In genomic region chr7:78577462-78578110, GRCm38 (mm10) we compare ENCODE assay signal across 8 mouse cellular contexts.
A peak's percentile ranks its signal among the peaks of the same experiment; 100 is the strongest.
DNase-seq lines count a peak whose midpoint lies in the region; ATAC-seq and TF ChIP-seq lines count a peak whose summit lies in the region.

No protein-coding gene starts in this region.

- no peaks in the 10 kb centered on the region for H3K9me3 ChIP-seq in hindbrain, embryonic 13.5 days
- H3K9me3 ChIP-seq in midbrain, embryonic 13.5 days = no peaks in the 10 kb centered on the region

- no peak overlapping the region for H3K9ac ChIP-seq in heart, adult 2 months (ENCODE audit: low read depth, low read length)
- peak overlapping the region; percentile 81 for H3K9ac ChIP-seq in hindbrain, embryonic 13.5 days
- H3K9ac ChIP-seq in midbrain, embryonic 13.5 days (replicated peaks) = peak overlapping the region; percentile 81

- H3K4me3 ChIP-seq in heart, adult 2 months = peak overlapping the region; percentile 40
- H3K4me3 ChIP-seq in hindbrain, embryonic 13.5 days = peak overlapping the region; percentile 76
- peak overlapping the region; percentile 74 for H3K4me3 ChIP-seq in midbrain, embryonic 13.5 days (replicated peaks)

- H3K4me1 ChIP-seq in heart, adult 2 months (ENCODE audit: control insufficient read depth, insufficient read depth, low read length) = no peaks in the 10 kb centered on the region
- H3K4me1 ChIP-seq in hindbrain, embryonic 13.5 days (replicated peaks) = peaks cover 56% of the 10 kb centered on the region
- H3K4me1 ChIP-seq in midbrain, embryonic 13.5 days (replicated peaks) = peaks cover 46% of the 10 kb centered on the region

- no peaks in the 10 kb centered on the region for H3K79me2 ChIP-seq in heart, adult 2 months (replicated peaks; ENCODE audit: control insufficient read depth, insufficient read depth, low read length)

- intact Hi-C loops in heart, adult 2 months (cut with DNase I) = loop anchor here (10.0 kb wide), 1 partner anchor 503 kb away; no protein-coding TSS in a partner anchor

- no peak for TF ChIP-seq EP300 in heart, adult 2 months (IDR thresholded peaks at IDR 0.05; ENCODE audit: insufficient read depth, low read depth, low read length)

- peak overlapping the region; percentile 70 for H3K4me2 ChIP-seq in hindbrain, embryonic 13.5 days
- peak overlapping the region; percentile 88 for H3K4me2 ChIP-seq in midbrain, embryonic 13.5 days (replicated peaks)

- no peak overlapping the region for H3K27ac ChIP-seq in heart, adult 2 months
- peak overlapping the region; percentile 95 for H3K27ac ChIP-seq in hindbrain, embryonic 13.5 days
- peak overlapping the region; percentile 91 for H3K27ac ChIP-seq in midbrain, embryonic 13.5 days

- peaks cover 6% of the 10 kb centered on the region; the same call in 1 of the 2 replicates for H3K27me3 ChIP-seq in heart, adult 2 months (ENCODE audit: control insufficient read depth, insufficient read depth, low read length)
- H3K27me3 ChIP-seq in hindbrain, embryonic 13.5 days = peaks cover 26% of the 10 kb centered on the region
- H3K27me3 ChIP-seq in midbrain, embryonic 13.5 days = peaks cover 51% of the 10 kb centered on the region

- ATAC-seq in hindbrain, embryonic 13.5 days (ENCODE audit: low FRiP score) = peak; percentile 64
- peak; percentile 59 for ATAC-seq in midbrain, embryonic 13.5 days

- H3K36me3 ChIP-seq in heart, adult 2 months (ENCODE audit: control insufficient read depth, insufficient read depth, low read length) = no peaks in the 10 kb centered on the region
- H3K36me3 ChIP-seq in hindbrain, embryonic 13.5 days = no peaks in the 10 kb centered on the region
- no peaks in the 10 kb centered on the region for H3K36me3 ChIP-seq in midbrain, embryonic 13.5 days

- 1% methylated on average over 49 of the region's 49 CpGs for WGBS in heart, adult 2 months
- 1% methylated on average over 49 of the region's 49 CpGs for WGBS in hindbrain, embryonic 13.5 days
- WGBS in midbrain, embryonic 13.5 days = under 1% methylated on average over 49 of the region's 49 CpGs

- DNase-seq in heart, adult 2 months = no peak
- DNase-seq in heart, postnatal 4 days = no peak
- DNase-seq in CD4-positive helper T cell, adult 2 months (ENCODE audit: low read depth, low spot score) = peak; percentile 52
- DNase-seq in cerebellum, postnatal 36 days = peak; percentile 55 to 59
- DNase-seq in urinary bladder, adult 2 months (ENCODE audit: low spot score) = no peak
- no peak for DNase-seq in gastrocnemius, postnatal 25 days

- TF ChIP-seq POLR2A in heart, adult 2 months (IDR thresholded peaks at IDR 0.05; ENCODE audit: insufficient read depth, low read depth, low read length) = no peak

- no peak for TF ChIP-seq CTCF in heart, adult 2 months (IDR thresholded peaks at IDR 0.05)

Comparison
In these comparisons a context has a peak if more than half of its experiments do, and no peak if none do; other contexts are left out.
1. DNase-seq: peak in CD4-positive helper T cell, adult 2 months (single experiment) and cerebellum, postnatal 36 days (2 of 2); none in heart, adult 2 months (0 of 2), heart, postnatal 4 days (single experiment), urinary bladder, adult 2 months (single experiment) and gastrocnemius, postnatal 25 days (single experiment).
2. Peak in every context shown above with its lines, with median percentiles within 50 percentile points of each other: H3K4me3 ChIP-seq.